Mouse (Mus musculus): ENCODE measurements around the gene Olfr281. TPM values are rescaled to one million over a fixed set of nuclear protein-coding genes. Genes with fewer than 3 reads are reported as not detected.
A peak's percentile ranks its signal among the peaks of the same experiment; 100 is the strongest.
"Not testable (repeated sequence)": the region's sequence is repeated elsewhere in the genome, so short reads cannot be mapped to it uniquely, and the experiment has no call there.

Olfr281 gene
- total and polyA plus RNA-seq, 3 experiments = not detected

DNA sequence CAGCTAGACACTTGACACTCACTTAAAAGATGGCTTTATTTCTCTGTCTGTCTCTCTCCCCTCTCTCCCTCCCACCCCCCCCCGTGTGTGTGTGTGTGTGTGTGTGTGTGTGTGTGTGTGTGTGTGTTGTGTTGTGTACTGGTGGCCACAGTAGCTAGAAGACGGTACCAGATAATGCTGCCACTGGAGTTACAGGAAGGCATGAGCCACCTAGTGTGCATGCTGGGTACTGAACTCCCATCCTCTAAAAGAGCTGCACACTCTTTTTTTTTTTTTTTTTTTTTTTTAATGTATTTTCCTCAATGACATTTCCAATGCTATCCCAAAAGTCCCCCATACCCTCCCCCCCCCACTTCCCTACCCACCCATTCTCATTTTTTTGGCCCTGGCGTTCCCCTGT lies 35.1 kb upstream of the Olfr281 start:
- not testable (repeated sequence) for H3K27me3 ChIP-seq (ENCODE audit: control insufficient read depth, insufficient read depth, low read length); DNase-seq
- 36% methylated on average over 3 of the region's 3 CpGs for WGBS

DNA sequence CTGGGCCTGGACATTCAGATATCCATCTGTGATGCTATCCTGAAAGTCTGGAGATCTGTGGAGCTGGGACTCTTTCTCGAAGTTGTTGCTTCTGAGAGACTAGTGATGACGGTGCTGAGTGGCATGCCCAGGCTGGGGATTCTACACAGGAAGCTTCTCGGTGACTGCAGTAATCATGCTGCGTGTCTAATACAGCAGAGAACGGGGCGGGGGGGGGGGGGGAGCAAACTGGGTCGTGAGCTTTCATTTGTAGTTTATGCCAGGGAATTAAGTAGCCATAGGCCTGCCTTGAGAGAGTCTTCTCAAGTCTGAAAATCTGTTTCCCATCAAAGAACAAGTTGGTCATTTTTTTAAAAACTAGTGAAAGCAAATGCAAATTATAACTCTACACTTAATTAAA lies 34.3 kb upstream of the Olfr281 start:
- no peaks in the 10 kb centered on the region for H3K36me3 ChIP-seq (ENCODE audit: control insufficient read depth, insufficient read depth, low read length)
- no peak overlapping the region for H3K4me3 ChIP-seq
- 53% methylated on average over 7 of the region's 7 CpGs for WGBS
- TF ChIP-seq CTCF (IDR thresholded peaks at IDR 0.05) (no peak), EP300 (IDR thresholded peaks at IDR 0.05; ENCODE audit: insufficient read depth, low read depth, low read length) (no peak), POLR2A (IDR thresholded peaks at IDR 0.05; ENCODE audit: insufficient read depth, low read depth, low read length) (no peak)
- no peaks in the 10 kb centered on the region for H3K27me3 ChIP-seq (ENCODE audit: control insufficient read depth, insufficient read depth, low read length)
- H3K4me1 ChIP-seq (ENCODE audit: control insufficient read depth, insufficient read depth, low read length) = no peaks in the 10 kb centered on the region
- DNase-seq = no peak
- intact Hi-C loops (cut with DNase I) = no loop called here
- no peak overlapping the region for H3K27ac ChIP-seq
- no peaks in the 10 kb centered on the region for H3K79me2 ChIP-seq (replicated peaks; ENCODE audit: control insufficient read depth, insufficient read depth, low read length)
- no peak overlapping the region for H3K9ac ChIP-seq (ENCODE audit: low read depth, low read length)

More for the DNA sequence above, 35.1 kb upstream of the Olfr281 start:
- H3K4me1 ChIP-seq (ENCODE audit: control insufficient read depth, insufficient read depth, low read length); H3K36me3 ChIP-seq (ENCODE audit: control insufficient read depth, insufficient read depth, low read length); H3K79me2 ChIP-seq (replicated peaks; ENCODE audit: control insufficient read depth, insufficient read depth, low read length); H3K27ac ChIP-seq; intact Hi-C loops (cut with DNase I); H3K4me3 ChIP-seq; H3K9ac ChIP-seq (ENCODE audit: low read depth, low read length): not testable (repeated sequence)
- peak; percentile 24; the same call in 1 of the 2 replicates for TF ChIP-seq CTCF (IDR thresholded peaks at IDR 0.05)

DNA sequence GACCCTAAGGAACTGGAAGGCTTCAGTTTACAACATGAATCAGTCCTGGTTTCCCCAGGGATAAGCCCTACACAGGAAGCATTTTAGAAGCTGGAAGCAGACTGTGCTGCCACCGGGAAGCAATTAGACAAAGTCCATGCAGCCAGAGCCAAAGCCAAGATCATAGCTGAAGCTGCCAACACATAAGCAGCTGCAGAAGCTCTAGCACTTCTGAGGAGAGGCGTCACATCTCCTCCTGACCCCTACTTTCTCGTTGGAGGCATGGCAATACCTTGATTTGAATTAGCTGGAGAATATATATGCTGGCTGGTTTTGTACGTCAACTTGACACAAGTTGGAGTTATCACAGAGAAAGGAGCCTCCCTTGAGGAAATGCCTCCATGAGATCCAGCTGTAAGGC lies 31.5 kb upstream of the Olfr281 start:
- no peak for TF ChIP-seq POLR2A (IDR thresholded peaks at IDR 0.05; ENCODE audit: insufficient read depth, low read depth, low read length)
- no peak for TF ChIP-seq CTCF (IDR thresholded peaks at IDR 0.05)
- TF ChIP-seq EP300 (IDR thresholded peaks at IDR 0.05; ENCODE audit: insufficient read depth, low read depth, low read length) = no peak
- Histone ChIP-seq H3K79me2 (replicated peaks; ENCODE audit: control insufficient read depth, insufficient read depth, low read length) (no peaks in the 10 kb centered on the region), H3K36me3 (ENCODE audit: control insufficient read depth, insufficient read depth, low read length) (no peaks in the 10 kb centered on the region), H3K4me3 (no peak overlapping the region), H3K4me1 (ENCODE audit: control insufficient read depth, insufficient read depth, low read length) (no peaks in the 10 kb centered on the region), H3K27me3 (ENCODE audit: control insufficient read depth, insufficient read depth, low read length) (no peaks in the 10 kb centered on the region; the same call in 1 of the 2 replicates), H3K9ac (ENCODE audit: low read depth, low read length) (no peak overlapping the region), H3K27ac (no peak overlapping the region)
- DNase-seq = no peak
- intact Hi-C loops (cut with DNase I) = no loop called here
- WGBS = 37% methylated on average over 4 of the region's 4 CpGs

DNA sequence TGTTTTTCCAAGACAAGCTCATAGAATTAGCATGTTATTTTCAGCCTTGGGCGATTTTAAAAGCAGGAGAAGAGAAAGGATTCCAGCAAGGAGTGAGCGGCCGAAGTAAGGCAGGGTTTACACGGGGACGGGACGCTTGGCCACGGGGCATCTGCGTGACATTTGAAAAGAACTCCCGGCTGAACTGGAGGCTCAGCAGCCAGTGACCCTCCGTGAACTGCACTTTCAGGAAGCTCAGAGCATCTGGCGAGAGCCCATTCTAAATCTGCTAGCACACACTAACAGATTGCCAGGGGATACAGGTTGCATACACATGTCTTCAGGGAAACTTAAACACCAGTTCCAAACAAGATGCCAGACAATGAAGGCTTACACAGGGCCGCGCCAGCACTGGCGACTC lies 28.1 kb upstream of the Olfr281 start:
- Histone ChIP-seq H3K27me3 (ENCODE audit: control insufficient read depth, insufficient read depth, low read length) (no peaks in the 10 kb centered on the region; the same call in none of the 2 replicates), H3K36me3 (ENCODE audit: control insufficient read depth, insufficient read depth, low read length) (no peaks in the 10 kb centered on the region), H3K79me2 (replicated peaks; ENCODE audit: control insufficient read depth, insufficient read depth, low read length) (no peaks in the 10 kb centered on the region), H3K4me1 (ENCODE audit: control insufficient read depth, insufficient read depth, low read length) (no peaks in the 10 kb centered on the region), H3K27ac (no peak overlapping the region), H3K4me3 (no peak overlapping the region), H3K9ac (ENCODE audit: low read depth, low read length) (no peak overlapping the region)
- intact Hi-C loops (cut with DNase I) = no loop called here
- TF ChIP-seq CTCF (IDR thresholded peaks at IDR 0.05) (no peak), EP300 (IDR thresholded peaks at IDR 0.05; ENCODE audit: insufficient read depth, low read depth, low read length) (no peak), POLR2A (IDR thresholded peaks at IDR 0.05; ENCODE audit: insufficient read depth, low read depth, low read length) (no peak)
- WGBS = 68% methylated on average over 14 of the region's 14 CpGs
- no peak for DNase-seq

- no peak for TF ChIP-seq POLR2A (IDR thresholded peaks at IDR 0.05; ENCODE audit: insufficient read depth, low read depth, low read length)
- no peak for TF ChIP-seq CTCF (IDR thresholded peaks at IDR 0.05)
- no peak for TF ChIP-seq EP300 (IDR thresholded peaks at IDR 0.05; ENCODE audit: insufficient read depth, low read depth, low read length)
- Histone ChIP-seq H3K4me3 (no peak overlapping the region), H3K79me2 (replicated peaks; ENCODE audit: control insufficient read depth, insufficient read depth, low read length) (no peaks in the 10 kb centered on the region), H3K27ac (no peak overlapping the region), H3K27me3 (ENCODE audit: control insufficient read depth, insufficient read depth, low read length) (no peaks in the 10 kb centered on the region; the same call in none of the 2 replicates), H3K9ac (ENCODE audit: low read depth, low read length) (no peak overlapping the region), H3K4me1 (ENCODE audit: control insufficient read depth, insufficient read depth, low read length) (no peaks in the 10 kb centered on the region), H3K36me3 (ENCODE audit: control insufficient read depth, insufficient read depth, low read length) (no peaks in the 10 kb centered on the region)
- 33% methylated on average over 6 of the region's 6 CpGs for WGBS
- DNase-seq = no peak
- intact Hi-C loops (cut with DNase I) = no loop called here
Measured at GRCm38 (mm10) chr15:98424753-98425152, 27.6 kb upstream of the Olfr281 start.

DNA sequence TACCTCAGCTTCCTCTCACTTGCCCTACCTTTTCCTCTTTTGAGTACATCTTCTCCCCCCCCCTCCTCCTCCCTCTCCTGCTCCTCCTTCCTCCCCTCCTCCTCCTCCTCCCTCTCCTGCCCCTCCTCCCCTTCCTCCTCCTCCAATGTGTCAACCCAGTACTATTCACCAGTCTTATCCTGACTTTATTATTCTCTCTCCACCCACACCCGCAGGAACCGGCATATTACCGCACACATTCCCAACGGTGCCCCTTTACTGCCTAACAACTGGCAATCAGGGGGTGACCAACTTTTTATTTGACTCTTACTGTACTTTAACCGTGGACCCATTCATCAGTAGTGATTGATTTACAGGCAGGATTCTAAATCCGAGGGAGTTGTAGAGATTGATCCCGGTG lies 27.2 kb upstream of the Olfr281 start:
- Histone ChIP-seq H3K27me3 (ENCODE audit: control insufficient read depth, insufficient read depth, low read length) (peaks cover 2% of the 10 kb centered on the region), H3K36me3 (ENCODE audit: control insufficient read depth, insufficient read depth, low read length) (no peaks in the 10 kb centered on the region), H3K4me1 (ENCODE audit: control insufficient read depth, insufficient read depth, low read length) (no peaks in the 10 kb centered on the region), H3K79me2 (replicated peaks; ENCODE audit: control insufficient read depth, insufficient read depth, low read length) (no peaks in the 10 kb centered on the region), H3K4me3 (no peak overlapping the region), H3K9ac (ENCODE audit: low read depth, low read length) (no peak overlapping the region), H3K27ac (no peak overlapping the region)
- TF ChIP-seq POLR2A (IDR thresholded peaks at IDR 0.05; ENCODE audit: insufficient read depth, low read depth, low read length) (no peak), CTCF (IDR thresholded peaks at IDR 0.05) (no peak), EP300 (IDR thresholded peaks at IDR 0.05; ENCODE audit: insufficient read depth, low read depth, low read length) (no peak)
- intact Hi-C loops (cut with DNase I) = no loop called here
- DNase-seq = no peak
- WGBS = 74% methylated on average over 7 of the region's 7 CpGs

GRCm38 (mm10) chr15:98430925-98431324 lies 21.5 kb upstream of the Olfr281 start, which contains the start of gene Olfr282:
Gene Olfr282, plus strand, starts transcription at chr15:98431225.
- intact Hi-C loops (cut with DNase I); H3K4me1 ChIP-seq (ENCODE audit: control insufficient read depth, insufficient read depth, low read length); DNase-seq; H3K27ac ChIP-seq; H3K27me3 ChIP-seq (ENCODE audit: control insufficient read depth, insufficient read depth, low read length); H3K4me3 ChIP-seq; H3K9ac ChIP-seq (ENCODE audit: low read depth, low read length); H3K36me3 ChIP-seq (ENCODE audit: control insufficient read depth, insufficient read depth, low read length); H3K79me2 ChIP-seq (replicated peaks; ENCODE audit: control insufficient read depth, insufficient read depth, low read length): not testable (repeated sequence)
- WGBS = 69% methylated on average over 5 of the region's 5 CpGs
